Mouse (Mus musculus): ENCODE data around the gene Ndufb11. TPM values are rescaled to one million over a fixed set of nuclear protein-coding genes. Genes with fewer than 3 reads are reported as not detected.
A peak's percentile ranks its signal among the peaks of the same experiment; 100 is the strongest.

Gene Ndufb11
- total and polyA plus RNA-seq, 2 experiments, result 199 to 308 TPM

GRCm38 (mm10) chrX:20658026-20658652 is 40.7 kb upstream of the Ndufb11 start, which contains the start of gene Uba1:
Gene Uba1 (plus strand): TSS chrX:20658326.
- peak; percentile 70 for DNase-seq (ENCODE audit: extremely low read depth, low read depth, low spot score)
- TF ChIP-seq POLR2A (IDR thresholded peaks at IDR 0.05; ENCODE audit: extremely low read depth, insufficient read depth, low read length) (0 out of 2 replicates have a peak, but pooled peaks have one; percentile 24), CTCF (IDR thresholded peaks at IDR 0.05; ENCODE audit: low read depth, low read length) (no peak)
- Histone ChIP-seq H3K4me3 (ENCODE audit: insufficient read depth, low read depth, low read length) (peak within 1 kb of the TSS; percentile 69), H3K79me2 (ENCODE audit: control insufficient read depth, insufficient read depth, low read length) (peaks cover 4% of the 10 kb centered on the region; the same call in 1 of the 2 replicates), H3K36me3 (ENCODE audit: control insufficient read depth, insufficient read depth, low read length) (no peaks in the 10 kb centered on the region), H3K27me3 (ENCODE audit: control insufficient read depth, insufficient read depth, low read length) (no peaks in the 10 kb centered on the region), H3K27ac (replicated peaks; ENCODE audit: insufficient read depth, low read depth, low read length) (peak within 1 kb of the TSS; percentile 20; the same call in 1 of the 2 replicates), H3K9ac (ENCODE audit: low read depth, low read length) (peak within 1 kb of the TSS; percentile 43), H3K4me1 (ENCODE audit: control insufficient read depth, insufficient read depth, low read length) (no peaks in the 10 kb centered on the region)
- WGBS, result under 1% methylated on average over 27 of the region's 27 CpGs

- no peaks in the 10 kb centered on the region for H3K36me3 ChIP-seq (ENCODE audit: control insufficient read depth, insufficient read depth, low read length)
- no peak overlapping the region for H3K4me3 ChIP-seq (ENCODE audit: insufficient read depth, low read depth, low read length)
- no peaks in the 10 kb centered on the region for H3K27me3 ChIP-seq (ENCODE audit: control insufficient read depth, insufficient read depth, low read length)
- DNase-seq (ENCODE audit: extremely low read depth, low read depth, low spot score), result no peak
- no peak overlapping the region for H3K9ac ChIP-seq (ENCODE audit: low read depth, low read length)
- 22% methylated on average over 5 of the region's 5 CpGs for WGBS
- no peak for TF ChIP-seq CTCF (IDR thresholded peaks at IDR 0.05; ENCODE audit: low read depth, low read length)
- TF ChIP-seq POLR2A (IDR thresholded peaks at IDR 0.05; ENCODE audit: extremely low read depth, insufficient read depth, low read length), result no peak
- no peaks in the 10 kb centered on the region for H3K4me1 ChIP-seq (ENCODE audit: control insufficient read depth, insufficient read depth, low read length)
- no peaks in the 10 kb centered on the region for H3K79me2 ChIP-seq (ENCODE audit: control insufficient read depth, insufficient read depth, low read length)
- no peak overlapping the region for H3K27ac ChIP-seq (replicated peaks; ENCODE audit: insufficient read depth, low read depth, low read length)
Observed at GRCm38 (mm10) chrX:20657593-20657992, 40.2 kb upstream of the Ndufb11 start.

GRCm38 (mm10) chrX:20644780-20645179 is 27.4 kb upstream of the Ndufb11 start:
- Histone ChIP-seq H3K9ac (ENCODE audit: low read depth, low read length) (no peak overlapping the region), H3K27me3 (ENCODE audit: control insufficient read depth, insufficient read depth, low read length) (no peaks in the 10 kb centered on the region), H3K4me3 (ENCODE audit: insufficient read depth, low read depth, low read length) (no peak overlapping the region), H3K27ac (replicated peaks; ENCODE audit: insufficient read depth, low read depth, low read length) (no peak overlapping the region), H3K4me1 (ENCODE audit: control insufficient read depth, insufficient read depth, low read length) (no peaks in the 10 kb centered on the region), H3K79me2 (ENCODE audit: control insufficient read depth, insufficient read depth, low read length) (no peaks in the 10 kb centered on the region), H3K36me3 (ENCODE audit: control insufficient read depth, insufficient read depth, low read length) (peaks cover 21% of the 10 kb centered on the region)
- WGBS, result 84% methylated on average over 5 of the region's 5 CpGs
- TF ChIP-seq CTCF (IDR thresholded peaks at IDR 0.05; ENCODE audit: low read depth, low read length), result no peak
- TF ChIP-seq POLR2A (IDR thresholded peaks at IDR 0.05; ENCODE audit: extremely low read depth, insufficient read depth, low read length), result no peak
- no peak for DNase-seq (ENCODE audit: extremely low read depth, low read depth, low spot score)

- no peaks in the 10 kb centered on the region; the same call in 1 of the 2 replicates for H3K79me2 ChIP-seq (ENCODE audit: control insufficient read depth, insufficient read depth, low read length)
Observed at GRCm38 (mm10) chrX:20638141-20638540, 20.7 kb upstream of the Ndufb11 start.

GRCm38 (mm10) chrX:20617903-20618399 is 532 bp upstream of the Ndufb11 start:
- H3K79me2 ChIP-seq (ENCODE audit: control insufficient read depth, insufficient read depth, low read length), result peaks cover 20% of the 10 kb centered on the region
- H3K27me3 ChIP-seq (ENCODE audit: control insufficient read depth, insufficient read depth, low read length), result no peaks in the 10 kb centered on the region
- H3K36me3 ChIP-seq (ENCODE audit: control insufficient read depth, insufficient read depth, low read length), result peaks cover 11% of the 10 kb centered on the region
- under 1% methylated on average over 29 of the region's 31 CpGs for WGBS
- H3K27ac ChIP-seq (replicated peaks; ENCODE audit: insufficient read depth, low read depth, low read length), result peak overlapping the region; percentile 90
- peak overlapping the region; percentile 99 for H3K9ac ChIP-seq (ENCODE audit: low read depth, low read length)
- DNase-seq (ENCODE audit: extremely low read depth, low read depth, low spot score), result no peak
- TF ChIP-seq CTCF (IDR thresholded peaks at IDR 0.05; ENCODE audit: low read depth, low read length) (no peak), POLR2A (IDR thresholded peaks at IDR 0.05; ENCODE audit: extremely low read depth, insufficient read depth, low read length) (no peak)
- peaks cover 3% of the 10 kb centered on the region for H3K4me1 ChIP-seq (ENCODE audit: control insufficient read depth, insufficient read depth, low read length)
- H3K4me3 ChIP-seq (ENCODE audit: insufficient read depth, low read depth, low read length), result peak overlapping the region; percentile 100

More at GRCm38 (mm10) chrX:20638141-20638540, 20.7 kb upstream of the Ndufb11 start:
- peaks cover 27% of the 10 kb centered on the region for H3K36me3 ChIP-seq (ENCODE audit: control insufficient read depth, insufficient read depth, low read length)
- no peak overlapping the region for H3K27ac ChIP-seq (replicated peaks; ENCODE audit: insufficient read depth, low read depth, low read length)
- TF ChIP-seq POLR2A (IDR thresholded peaks at IDR 0.05; ENCODE audit: extremely low read depth, insufficient read depth, low read length) (no peak), CTCF (IDR thresholded peaks at IDR 0.05; ENCODE audit: low read depth, low read length) (no peak)
- H3K9ac ChIP-seq (ENCODE audit: low read depth, low read length), result no peak overlapping the region
- H3K27me3 ChIP-seq (ENCODE audit: control insufficient read depth, insufficient read depth, low read length), result no peaks in the 10 kb centered on the region
- 71% methylated on average over 2 of the region's 2 CpGs for WGBS
- H3K4me1 ChIP-seq (ENCODE audit: control insufficient read depth, insufficient read depth, low read length), result no peaks in the 10 kb centered on the region
- H3K4me3 ChIP-seq (ENCODE audit: insufficient read depth, low read depth, low read length), result no peak overlapping the region
- DNase-seq (ENCODE audit: extremely low read depth, low read depth, low spot score), result no peak

GRCm38 (mm10) chrX:20616861-20617175 is 601 bp downstream of the Ndufb11 start:
- Histone ChIP-seq H3K79me2 (ENCODE audit: control insufficient read depth, insufficient read depth, low read length) (peaks cover 20% of the 10 kb centered on the region), H3K27me3 (ENCODE audit: control insufficient read depth, insufficient read depth, low read length) (no peaks in the 10 kb centered on the region), H3K9ac (ENCODE audit: low read depth, low read length) (peak overlapping the region; percentile 99), H3K4me1 (ENCODE audit: control insufficient read depth, insufficient read depth, low read length) (peaks cover 3% of the 10 kb centered on the region), H3K36me3 (ENCODE audit: control insufficient read depth, insufficient read depth, low read length) (peaks cover 11% of the 10 kb centered on the region), H3K4me3 (ENCODE audit: insufficient read depth, low read depth, low read length) (peak overlapping the region; percentile 100), H3K27ac (replicated peaks; ENCODE audit: insufficient read depth, low read depth, low read length) (peak overlapping the region; percentile 99)
- DNase-seq (ENCODE audit: extremely low read depth, low read depth, low spot score), result peak; percentile 33
- no peak for TF ChIP-seq CTCF (IDR thresholded peaks at IDR 0.05; ENCODE audit: low read depth, low read length)
- TF ChIP-seq POLR2A (IDR thresholded peaks at IDR 0.05; ENCODE audit: extremely low read depth, insufficient read depth, low read length), result no peak
- 0% methylated on average over 17 of the region's 17 CpGs for WGBS

All from liver, adult 2 months (tissue).